Mouse (Mus musculus): ENCODE measurements around the gene Rere.

The Rere gene

DNA sequence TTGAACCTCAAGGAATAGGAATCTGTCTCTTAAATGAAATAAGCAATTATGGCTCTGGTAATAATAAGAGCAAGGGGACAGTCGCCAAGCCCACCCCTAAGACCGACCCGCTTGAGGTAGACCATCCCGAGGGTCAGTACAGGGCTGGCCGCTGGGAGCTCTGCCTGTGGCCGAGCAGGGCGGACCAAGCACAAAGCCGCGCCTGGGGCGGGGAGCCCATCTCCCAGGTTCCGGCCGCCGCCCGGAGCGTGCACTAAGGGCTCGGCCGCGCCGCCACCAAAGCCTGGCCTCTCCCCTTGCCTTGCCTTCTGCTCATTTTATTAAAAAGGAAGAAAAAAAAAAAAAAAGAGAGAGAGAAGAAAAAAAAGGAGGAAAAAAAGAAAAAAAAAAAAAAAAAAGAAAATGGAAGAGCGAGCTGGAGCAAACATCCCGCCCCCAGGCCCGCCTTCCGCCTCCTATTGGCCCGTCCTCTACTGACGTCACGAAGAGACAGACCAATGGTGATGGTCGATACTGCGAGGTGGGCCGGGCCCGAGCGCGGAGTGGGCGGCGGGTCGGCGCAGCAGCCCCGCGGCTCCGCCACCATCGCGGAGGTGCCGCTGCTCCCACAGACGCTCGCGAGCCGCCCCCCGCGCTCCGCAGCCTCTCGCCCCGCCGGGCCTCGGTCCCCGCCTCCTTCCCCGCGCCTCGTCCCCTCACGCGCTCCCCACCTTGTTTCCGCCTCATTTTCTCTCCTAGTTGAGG lies at the start of gene Rere:
Gene Rere (plus strand): TSS at position 629 of the 744 bp plus-strand sequence.
- DNase-seq (ENCODE audit: inconsistent ontology term), result peak; percentile 99

DNA sequence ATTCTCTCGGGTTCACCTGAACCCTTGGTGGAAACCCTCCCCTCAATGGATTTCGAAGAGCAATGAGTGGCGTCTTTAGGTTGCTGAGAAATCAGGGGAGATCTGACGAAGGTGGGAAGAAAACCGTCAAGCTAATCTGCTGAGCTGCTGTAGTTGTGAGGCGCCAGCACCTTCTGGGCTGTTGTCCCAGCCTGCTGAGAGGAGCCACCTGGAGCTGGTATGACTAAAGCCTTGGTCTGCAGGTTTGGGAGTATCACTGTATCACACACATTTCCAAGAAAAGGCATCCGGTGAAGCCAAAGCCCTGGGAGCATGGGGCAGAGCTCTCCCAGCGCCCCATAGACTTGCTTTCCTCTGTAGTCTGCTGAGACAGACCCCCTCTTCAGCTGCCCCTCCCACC lies 49.6 kb upstream of the Rere start:
- DNase-seq (ENCODE audit: inconsistent ontology term), result no peak

DNA sequence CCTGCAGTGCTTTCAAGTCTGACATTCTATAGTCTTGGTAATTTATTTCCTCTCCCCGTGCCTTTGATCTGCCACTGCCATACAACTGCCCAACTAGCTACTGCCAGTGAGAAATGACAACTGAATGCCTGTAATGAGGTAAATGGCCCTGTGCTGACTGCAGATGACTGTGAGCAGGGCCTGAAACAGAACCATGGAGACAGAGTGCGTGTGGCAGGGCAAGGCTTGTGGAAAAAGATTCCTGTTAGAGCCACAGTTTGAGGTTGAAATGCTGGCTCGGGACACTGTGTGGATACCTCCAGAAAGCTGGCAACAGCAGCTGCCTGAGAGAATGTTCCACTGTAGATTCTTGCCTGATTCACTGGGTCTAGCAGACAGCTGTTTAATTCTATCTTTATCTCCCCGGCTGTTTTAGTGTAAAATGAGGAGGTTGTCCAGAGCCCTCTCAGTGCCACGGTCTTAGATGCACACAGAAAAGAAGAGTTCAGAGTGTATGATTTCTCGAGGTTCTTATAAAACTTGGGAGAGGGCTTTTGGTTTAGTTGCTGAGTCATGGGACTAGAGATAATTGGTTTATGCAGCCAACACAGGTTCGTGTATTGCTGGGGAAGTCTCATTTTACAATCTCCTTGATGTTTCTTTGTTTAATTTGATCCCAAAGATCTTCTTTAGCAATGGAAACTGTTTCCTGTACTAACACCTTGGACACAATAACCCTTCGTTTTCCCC lies 46.7 kb upstream of the Rere start:
- peak; percentile 83 for DNase-seq (ENCODE audit: inconsistent ontology term)

DNA sequence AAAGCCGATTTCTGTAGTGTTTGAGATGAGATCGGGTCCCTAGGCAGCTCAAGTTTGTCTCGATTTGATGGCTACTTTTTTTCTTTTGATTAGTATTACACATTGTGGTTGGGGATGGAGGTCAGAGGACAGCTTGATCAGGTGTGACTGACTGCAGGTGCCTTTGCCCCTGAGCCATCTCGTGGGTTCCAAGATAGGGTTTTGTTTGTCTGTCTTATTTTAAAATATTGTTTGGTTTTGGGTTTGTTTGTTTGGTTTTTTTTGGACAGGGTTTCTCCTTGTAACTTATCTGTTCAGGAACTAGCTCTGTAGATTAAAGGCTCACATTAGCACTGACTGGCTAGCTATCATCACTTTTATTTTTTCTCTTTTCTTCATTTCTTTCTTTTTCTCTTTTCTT lies 45.9 kb upstream of the Rere start:
- DNase-seq (ENCODE audit: inconsistent ontology term), result no peak

DNA sequence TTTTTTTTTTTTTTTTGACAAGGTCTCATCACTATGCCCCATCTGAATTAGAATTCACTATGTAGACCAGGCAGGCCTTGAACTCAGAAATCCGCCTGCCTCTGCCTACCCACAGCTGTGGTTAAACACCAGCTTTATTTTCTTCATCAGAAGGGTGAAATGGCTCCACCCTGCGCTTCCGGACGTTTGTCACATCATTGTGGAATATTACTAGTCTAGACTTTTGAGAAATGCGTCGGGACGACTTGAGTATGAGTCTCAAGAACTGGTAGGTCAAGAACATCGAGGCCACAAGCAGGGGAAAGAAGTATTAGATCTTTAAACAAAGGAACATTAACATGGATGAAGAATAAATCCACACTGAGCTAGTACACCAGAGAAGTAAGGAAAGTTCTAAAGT lies 45.4 kb upstream of the Rere start:
- no peak for DNase-seq (ENCODE audit: inconsistent ontology term)

DNA sequence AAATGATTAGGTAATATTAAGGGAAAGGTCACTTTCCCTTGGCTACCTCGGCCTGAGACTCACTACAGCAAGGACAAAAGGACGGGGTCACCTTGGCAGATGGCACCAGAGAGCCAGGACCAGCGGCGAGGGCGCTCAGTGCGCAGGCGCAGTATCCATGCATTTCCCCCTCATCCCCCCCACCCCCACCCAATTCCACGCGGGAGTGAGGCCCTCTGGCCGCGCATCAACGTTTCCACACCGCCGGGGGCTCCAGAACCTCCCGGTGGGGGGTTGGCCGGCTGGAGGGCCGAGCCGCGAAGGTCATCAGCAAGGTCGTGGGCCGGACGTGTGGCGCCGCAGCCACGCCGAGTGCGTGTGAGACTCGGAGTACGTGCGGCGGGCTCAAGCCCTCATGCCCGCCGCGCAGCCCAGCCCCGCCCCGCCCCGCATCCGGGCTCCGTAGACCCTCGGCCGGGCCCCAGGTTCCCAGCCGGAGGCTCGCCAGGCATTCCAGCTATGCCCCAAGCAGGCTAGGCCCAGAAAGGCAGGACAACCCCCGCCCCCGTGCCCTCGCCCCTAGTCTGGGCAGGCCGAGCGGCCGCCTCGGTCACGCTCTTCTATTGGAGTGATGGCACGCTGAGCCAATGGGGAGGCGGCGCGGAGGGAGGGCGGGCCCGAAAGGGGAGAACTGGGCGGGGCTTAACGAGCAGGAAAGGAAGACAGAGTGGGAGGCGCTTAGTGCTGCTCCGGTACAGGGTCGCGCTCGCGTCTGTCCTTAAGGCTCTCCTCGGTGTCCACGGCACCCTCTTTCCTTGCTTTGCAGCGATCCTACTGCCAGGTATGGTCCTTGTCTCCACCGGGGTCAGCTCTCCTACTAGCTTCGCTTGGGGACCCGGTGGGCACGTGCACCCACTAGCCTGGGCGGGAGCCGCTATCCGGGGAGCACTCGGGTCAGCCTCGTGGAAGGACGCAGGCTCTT lies 44.6 kb upstream of the Rere start, which contains the start of gene Eno1:
Gene Eno1 (plus strand): TSS at position 201 of the 961 bp plus-strand sequence.
- DNase-seq (ENCODE audit: inconsistent ontology term), result peak; percentile 100

DNA sequence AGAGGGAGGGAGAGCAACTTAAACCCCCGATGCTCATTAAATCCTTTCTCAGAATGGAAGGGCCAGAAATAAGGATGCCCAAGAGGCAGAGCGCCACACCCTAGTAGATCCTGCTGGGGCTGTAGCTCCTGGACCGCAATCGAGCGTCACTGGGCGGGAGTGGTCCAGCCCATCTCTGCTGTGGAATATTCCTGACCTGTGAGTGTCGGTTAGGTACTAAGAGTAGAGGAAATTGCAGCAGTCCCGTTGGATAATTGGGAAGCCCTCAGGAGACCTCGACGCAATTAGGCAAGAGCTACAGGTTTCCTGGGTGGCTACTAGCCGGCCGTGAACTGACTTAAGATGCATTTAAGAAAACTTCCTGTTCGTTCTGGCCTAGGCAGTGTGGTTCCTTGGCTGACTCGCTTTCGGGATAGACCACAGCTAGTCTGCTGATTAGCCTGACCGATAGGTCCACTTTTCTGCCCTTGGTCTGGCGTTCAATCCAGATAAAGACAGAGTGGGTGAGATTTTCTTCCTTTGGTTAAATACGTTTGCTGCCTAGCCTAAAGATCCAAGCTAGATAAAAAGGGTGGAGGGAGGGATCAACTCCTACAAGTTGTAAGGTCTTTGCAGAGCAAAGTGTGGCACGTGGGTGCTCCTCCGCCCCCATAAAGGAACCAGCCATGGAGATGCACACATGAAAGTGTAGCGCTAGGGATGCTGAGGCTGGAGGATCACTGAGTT lies 43.6 kb upstream of the Rere start:
- no peak for DNase-seq (ENCODE audit: inconsistent ontology term)

DNA sequence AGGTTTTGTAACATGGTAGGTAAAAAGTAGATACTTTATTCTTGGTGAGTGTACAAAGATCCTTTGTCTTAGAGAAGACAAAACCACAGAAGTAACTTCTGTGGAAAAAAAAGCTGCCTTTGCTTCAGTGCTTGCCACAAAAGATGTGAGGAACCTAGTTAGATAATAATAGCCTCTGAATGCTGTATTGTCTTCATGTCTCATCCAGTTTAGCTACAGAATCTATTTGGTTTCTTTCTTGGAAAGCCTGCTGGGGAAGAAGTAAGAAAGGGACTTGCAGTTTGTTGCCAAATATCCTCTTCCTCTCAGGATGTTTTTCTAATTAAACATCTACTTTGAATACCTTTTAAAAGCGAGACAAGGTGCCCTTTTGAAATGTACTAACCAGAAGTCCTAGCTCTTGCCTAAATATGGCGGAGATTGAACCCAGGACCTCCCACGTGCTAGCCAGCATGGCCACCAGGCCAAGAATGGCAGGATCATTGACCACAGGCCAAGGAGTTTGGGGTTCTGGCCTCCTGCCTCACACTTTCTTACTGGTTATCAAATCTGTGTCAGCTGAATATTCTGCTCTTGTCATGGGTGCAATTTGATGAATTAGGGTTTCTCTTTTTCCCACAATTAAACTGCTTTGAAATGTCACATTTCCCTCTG lies 42.9 kb upstream of the Rere start:
- DNase-seq (ENCODE audit: inconsistent ontology term), result no peak

DNA sequence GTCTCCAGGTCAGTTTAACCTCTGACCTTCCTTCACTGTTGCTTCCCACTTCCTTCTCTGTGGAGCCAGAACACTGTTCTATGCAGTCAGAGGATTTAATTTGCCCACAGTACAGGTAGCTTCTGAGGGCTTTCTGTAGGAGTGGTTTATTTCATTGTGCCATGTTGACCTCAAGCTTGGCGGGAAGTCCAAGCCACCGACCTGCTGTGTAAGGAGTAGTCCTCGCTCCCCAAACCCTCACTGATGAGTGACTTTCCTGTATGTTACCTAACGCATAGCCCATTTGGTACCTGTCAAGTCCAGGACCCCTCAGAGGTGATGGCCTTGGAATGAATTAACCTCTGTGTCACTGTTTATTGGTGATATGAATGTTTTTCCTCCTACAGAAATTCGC lies 42.4 kb upstream of the Rere start:
- no peak for DNase-seq (ENCODE audit: inconsistent ontology term)

DNA sequence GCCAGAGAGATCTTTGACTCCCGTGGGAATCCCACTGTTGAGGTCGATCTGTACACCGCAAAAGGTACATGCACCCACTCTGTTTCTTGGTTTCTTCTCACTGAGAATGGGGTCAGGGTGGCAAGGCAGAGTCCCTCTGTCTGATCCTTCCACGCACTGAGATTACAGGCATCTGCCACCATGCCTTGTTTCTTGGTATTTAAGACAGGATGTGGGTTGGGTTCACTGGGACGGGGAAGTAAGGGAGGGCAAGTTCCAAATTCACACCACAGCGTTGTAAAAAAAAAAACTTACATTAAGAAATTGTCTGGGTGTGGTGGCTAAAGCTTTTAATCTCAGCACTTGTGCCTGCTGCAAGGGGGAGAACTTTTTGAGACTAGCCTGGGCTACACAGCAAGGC lies 41.9 kb upstream of the Rere start:
- no peak for DNase-seq (ENCODE audit: inconsistent ontology term)

DNA sequence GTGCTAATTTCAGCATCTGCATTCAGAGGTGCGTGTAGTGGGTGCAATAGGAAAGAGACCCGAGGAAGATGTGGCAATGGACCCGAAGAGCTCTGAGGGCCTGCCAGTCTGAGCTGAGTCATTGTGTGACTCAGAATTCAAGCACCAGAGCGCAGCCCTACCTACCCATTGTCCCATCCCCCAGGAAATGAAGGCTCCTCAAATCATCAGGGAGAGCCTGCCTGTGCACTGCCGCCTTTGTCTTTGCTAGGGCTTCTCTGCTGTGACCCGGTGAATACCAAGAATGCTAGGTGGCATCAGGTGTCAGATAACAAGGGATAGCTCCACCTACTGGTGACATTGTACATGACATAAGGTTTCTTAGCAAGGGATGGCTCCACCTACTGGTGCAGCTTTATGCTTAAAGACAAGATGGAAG lies 41.5 kb upstream of the Rere start:
- peak; percentile 90 for DNase-seq (ENCODE audit: inconsistent ontology term)

DNA sequence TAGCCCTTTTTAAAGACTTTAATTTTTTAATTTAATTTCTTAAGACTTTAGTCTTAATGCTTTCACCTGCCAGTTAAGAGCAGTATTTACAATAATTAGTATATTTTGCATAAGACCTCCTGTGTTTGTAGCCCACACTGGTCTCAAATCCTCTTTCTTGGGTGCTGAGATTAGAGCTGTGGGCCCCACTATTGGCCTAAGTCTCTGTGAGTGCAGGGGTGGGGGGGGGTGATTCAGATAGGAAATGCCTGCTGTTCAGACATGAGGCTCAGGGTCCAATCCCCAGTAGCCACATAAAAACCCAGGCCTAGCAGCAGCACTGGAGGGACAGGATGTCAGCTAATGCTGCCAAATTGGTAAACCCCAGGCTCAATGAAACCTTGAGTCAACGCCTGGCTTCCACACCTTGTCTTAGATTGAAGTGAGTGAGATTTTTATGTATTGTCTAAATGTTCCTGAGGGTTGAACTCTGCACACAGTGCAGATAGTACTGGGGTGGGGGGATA lies 41.0 kb upstream of the Rere start:
- peak; percentile 66 for DNase-seq (ENCODE audit: inconsistent ontology term)

DNA sequence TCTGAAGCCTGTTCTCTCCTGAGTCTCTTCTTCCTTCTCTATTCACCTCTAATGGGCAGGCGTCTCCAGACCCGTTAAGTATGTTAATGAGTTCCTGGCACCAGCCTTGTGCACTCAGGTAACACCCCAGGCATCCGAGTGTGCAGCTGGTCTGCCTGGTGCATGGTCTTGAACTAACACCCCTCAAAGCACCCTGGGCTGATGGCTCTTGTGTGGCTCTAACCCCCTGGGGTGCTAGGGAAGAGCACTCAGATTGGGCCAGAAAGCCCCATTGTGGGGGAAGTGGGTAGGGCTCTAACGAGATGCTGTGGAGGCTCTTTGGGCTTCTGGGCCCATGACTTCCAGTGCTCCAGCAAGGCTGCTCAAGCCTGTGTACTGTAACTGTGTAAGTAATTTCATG lies 39.7 kb upstream of the Rere start:
- no peak for DNase-seq (ENCODE audit: inconsistent ontology term)

DNA sequence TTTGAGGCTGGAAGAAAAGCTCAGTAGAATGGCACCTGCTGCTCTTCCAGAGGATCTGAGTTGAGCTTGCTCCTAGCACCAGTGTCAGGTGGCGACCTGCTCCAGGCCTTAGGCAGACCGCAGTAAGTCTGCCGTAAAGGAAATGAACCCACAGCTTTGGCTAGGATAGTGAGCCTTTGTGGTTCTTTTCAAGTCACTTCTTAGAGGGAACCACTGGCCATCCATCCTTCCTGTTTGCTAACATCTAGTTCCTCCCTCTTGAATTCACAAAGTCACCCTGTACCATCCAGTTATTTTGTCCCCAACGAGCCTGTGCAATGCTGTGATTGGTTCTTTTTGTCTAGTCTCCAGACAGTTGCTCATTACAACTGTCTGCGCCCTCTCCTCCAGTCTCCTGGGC lies 38.7 kb upstream of the Rere start:
- peak; percentile 37 for DNase-seq (ENCODE audit: inconsistent ontology term)

DNA sequence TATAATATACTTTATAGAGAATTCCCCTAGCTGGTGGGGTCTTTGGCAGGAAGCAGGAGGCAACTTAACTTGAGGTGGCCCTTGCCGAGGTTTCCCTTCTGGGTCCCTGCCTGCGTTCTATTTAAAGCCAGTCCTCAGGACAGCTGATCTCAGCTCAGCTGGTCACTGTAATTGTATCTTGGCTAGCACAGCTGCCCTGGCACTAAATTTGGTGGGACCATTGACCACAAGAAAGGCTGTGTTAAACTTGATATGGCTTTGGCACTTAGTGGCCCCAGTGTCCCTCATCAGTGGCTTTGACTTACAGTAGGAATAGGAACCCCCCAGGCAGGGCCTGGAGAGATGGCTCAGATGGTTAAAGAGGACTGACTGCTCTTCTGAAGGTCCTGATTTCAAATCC lies 35.6 kb upstream of the Rere start:
- peak; percentile 52 for DNase-seq (ENCODE audit: inconsistent ontology term)

DNA sequence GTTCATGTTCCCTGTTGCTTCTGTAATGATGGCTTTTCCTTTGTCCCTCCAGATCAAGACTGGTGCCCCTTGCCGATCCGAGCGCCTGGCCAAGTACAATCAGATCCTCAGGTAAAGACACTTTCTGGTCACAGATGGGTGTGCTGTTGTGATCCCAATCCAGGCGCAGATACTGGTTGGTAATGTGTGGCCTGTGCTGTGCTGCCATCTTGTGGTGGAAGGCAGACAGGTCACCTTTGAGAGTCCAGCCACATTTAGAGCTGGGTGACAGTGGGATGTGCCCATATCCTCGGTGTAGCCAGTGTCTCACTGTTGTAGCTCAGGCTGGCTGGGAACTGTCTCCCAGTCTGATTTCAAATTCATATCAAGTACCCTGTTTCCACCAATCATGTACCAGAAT lies 33.4 kb upstream of the Rere start:
- peak; percentile 60 for DNase-seq (ENCODE audit: inconsistent ontology term)

DNA sequence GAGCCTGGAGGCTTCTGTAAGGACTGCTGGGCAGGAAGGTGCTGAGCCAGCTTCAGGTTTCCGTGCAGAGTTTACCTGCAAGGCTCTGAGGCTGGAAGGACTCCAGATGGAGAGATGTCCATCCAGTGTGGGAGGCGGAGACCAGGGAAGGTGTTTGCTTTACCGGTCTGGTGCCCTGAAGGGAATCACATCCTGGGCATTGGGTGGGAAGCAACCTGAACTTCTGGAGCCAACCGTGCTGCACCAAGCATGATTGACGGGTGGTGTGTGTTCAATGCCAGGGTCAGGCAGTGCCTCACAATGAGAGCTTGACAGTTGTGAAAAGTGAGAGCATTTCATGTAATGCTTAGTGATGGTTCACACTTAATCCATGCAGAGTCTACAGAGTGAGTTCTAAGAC lies 32.5 kb upstream of the Rere start:
- no peak for DNase-seq (ENCODE audit: inconsistent ontology term)

DNA sequence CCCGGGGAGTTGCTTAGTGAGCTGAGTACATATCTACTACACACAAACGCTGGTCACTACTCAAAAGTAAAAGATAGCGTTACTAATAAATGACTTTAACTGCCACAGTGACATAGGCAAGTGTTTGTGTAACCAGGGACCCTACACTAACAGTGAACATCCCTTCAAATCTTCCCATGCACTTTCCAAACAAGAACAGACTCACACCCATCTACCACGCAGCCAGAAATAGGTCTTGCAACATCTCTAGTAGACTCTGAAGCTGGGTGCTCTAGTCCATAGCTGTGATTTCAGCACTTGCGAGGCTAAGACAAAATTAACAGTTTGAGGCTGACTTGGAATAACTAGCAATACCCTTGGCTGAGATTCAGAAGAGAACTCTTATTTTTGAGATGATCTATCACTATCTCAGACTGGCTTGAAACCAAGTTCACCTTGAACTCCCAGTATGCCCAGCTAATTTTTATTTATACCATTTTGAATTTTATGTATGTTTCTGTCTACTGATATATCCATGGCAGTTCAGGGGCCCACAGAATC lies 31.6 kb upstream of the Rere start:
- no peak for DNase-seq (ENCODE audit: inconsistent ontology term)

DNA sequence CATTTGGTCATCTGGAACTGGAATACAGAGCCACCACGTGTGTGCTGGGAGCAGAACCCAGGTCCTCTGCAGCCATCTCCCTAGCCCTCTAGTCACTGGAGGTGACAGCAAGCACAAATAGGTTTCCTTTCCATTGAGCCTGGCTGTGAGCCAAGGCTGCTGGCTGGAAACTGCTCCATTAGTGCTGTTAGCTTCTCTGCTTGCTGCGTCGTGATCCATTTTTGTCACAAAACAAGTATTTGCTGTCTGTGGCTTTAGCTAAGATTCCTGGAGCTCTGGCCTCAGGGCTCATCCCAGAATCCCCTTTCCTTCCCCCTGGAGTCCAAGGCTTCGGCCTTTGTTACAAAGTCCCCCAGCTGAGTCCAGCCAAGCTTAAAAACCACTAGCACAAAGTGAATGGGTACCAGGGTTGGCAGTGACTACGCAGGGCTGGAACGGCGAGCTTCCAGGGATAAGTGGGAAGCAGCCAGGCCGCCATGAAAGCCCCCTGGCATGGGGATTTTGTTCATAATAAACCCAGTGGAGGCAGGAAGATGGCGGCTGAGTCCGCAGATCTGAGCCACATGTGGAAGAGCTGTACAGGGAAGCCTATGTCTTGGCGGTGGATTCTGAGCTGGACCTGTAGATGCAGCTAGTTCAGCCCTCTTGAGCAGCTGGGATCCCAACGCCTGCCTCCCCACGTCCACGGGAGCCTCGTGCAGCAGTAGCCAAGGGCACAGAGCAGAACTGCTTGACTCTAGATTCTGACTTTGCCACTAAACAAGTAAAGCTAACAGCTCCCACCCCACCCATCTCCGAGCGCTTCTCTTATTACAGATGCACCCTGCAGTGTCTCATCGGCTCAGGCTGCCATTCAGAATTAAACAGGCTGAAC lies 30.7 kb upstream of the Rere start:
- peak; percentile 90 for DNase-seq (ENCODE audit: inconsistent ontology term)
